Mouse (Mus musculus): ENCODE results near the gene H2-M2.
"Not testable (repeated sequence)": the region's sequence is repeated elsewhere in the genome, so short reads cannot be mapped to it uniquely, and the experiment has no call there.

- TF ChIP-seq POLR2A (IDR thresholded peaks at IDR 0.05; ENCODE audit: borderline replicate concordance, extremely low read depth, insufficient read depth, insufficient read length, poor library complexity, severe bottlenecking); CTCF (IDR thresholded peaks at IDR 0.05; ENCODE audit: borderline replicate concordance, extremely low read depth, insufficient read depth, insufficient read length): not testable (repeated sequence)
Measured at GRCm38 (mm10) chr17:37525427-37525826, 42.1 kb upstream of the H2-M2 start.
